Mouse (Mus musculus) embryo, embryonic 11 days (tissue): ENCODE data around the gene Plxna2.

Experiments
- DNase-seq: peaks from one replicate; pipeline ENCODE4 v3.0.0-alpha.2; 2015

Plxna2 gene

GRCm38 (mm10) chr1:194774754-194775153, 156.7 kb downstream of the Plxna2 start:
- DNase-seq = no peak

- DNase-seq = no peak
These were observed 157.8 kb downstream of the Plxna2 start for GRCm38 (mm10) chr1:194775656-194776374.

- DNase-seq = no peak
These were observed 158.7 kb downstream of the Plxna2 start for GRCm38 (mm10) chr1:194776510-194777244.

GRCm38 (mm10) chr1:194777608-194778007, 159.6 kb downstream of the Plxna2 start:
- no peak for DNase-seq

DNA sequence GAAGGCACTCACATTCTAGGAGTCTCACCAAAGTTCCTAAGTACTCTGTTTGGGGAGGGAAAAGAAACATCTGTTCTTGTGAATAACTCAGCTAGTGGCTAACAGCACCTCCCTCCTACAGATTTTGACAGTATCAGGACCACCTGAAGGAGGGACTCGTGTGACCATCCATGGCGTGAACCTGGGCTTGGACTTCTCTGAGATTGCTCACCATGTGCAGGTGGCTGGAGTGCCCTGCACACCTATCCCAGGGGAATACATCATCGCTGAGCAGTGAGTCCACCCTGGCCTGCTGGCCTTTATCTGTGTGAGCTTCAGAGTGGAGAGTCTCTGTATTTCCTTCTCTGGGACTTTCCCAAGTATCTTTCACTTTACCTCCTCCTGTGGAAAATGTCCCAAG, 162.4 kb downstream of the Plxna2 start:
- no peak for DNase-seq

DNA sequence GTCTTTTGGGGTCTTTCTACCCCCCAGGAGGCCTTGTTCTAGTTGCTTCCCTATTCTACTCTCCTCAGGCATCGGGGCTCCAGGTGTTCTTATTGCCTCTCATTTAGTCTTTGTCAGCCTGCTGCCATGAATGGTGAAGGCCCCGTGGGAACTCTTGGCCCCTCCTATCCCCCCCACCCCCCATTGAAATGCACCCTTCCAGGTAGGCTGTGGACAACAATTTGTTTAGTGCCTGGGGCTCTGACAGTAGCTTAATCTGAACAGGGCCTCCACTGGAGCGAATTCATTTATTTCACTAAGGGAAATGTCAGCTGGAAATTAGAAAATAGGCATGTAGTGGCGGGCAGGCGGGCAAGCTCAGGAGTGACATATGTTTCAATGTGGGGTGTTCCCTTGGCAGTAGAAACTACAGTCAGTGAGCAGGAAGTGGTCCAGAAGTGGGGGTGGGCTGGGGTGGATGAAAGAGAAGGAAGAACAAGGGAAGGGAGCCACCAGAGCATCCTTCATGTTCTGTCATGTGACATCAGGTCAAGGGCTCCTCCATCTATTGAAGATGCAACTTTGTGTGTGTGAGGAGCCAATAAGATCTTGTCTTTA, 162.9 kb downstream of the Plxna2 start:
- no peak for DNase-seq

- DNase-seq = no peak
These were observed 163.5 kb downstream of the Plxna2 start for GRCm38 (mm10) chr1:194781556-194781955.

GRCm38 (mm10) chr1:194782325-194782724, 164.3 kb downstream of the Plxna2 start:
- no peak for DNase-seq

DNA sequence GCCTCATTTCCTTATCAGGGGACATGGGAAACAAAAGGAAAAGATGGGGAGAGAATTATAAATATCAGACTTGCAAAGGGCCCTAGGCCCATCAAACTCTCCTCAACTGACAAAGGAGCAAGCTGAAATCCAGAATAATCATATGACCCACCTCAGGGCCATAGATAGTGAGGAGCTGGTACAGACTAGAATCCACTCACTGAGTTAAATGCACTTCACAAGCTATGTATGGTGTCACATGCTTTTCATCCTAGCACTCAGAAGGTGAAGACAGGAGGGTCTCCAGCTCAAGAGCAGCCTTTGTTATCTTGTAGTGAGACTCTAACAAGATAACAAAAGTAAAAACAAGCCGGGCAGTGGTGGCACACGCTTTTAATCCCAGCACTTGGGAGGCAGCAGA, 169.6 kb downstream of the Plxna2 start:
- no peak for DNase-seq

- peak; percentile 10 for DNase-seq
These were observed 175.4 kb downstream of the Plxna2 start for GRCm38 (mm10) chr1:194793226-194793924.

DNA sequence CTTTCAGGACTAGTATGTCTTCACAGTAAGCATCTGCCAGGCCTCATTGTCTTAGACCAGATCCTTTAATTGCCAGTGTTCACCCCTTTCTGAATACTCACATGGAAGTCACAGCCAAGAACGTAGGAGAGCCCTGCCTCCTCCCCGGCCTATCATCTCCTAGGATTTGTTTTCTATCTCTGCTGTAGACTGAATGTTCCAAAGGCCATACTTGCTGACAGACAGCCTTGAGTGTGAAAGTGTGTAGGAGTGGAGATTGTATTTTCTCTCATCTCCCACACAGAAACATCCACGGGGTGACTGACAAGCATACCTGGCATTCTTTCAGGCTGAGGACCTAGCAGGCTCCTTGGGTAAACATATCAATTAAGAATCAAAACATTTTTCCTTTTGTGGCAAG, 177.3 kb downstream of the Plxna2 start:
- no peak for DNase-seq

GRCm38 (mm10) chr1:194797843-194798242, 179.8 kb downstream of the Plxna2 start:
- no peak for DNase-seq

- DNase-seq = no peak
These were observed 180.5 kb downstream of the Plxna2 start for GRCm38 (mm10) chr1:194798511-194798910.

DNA sequence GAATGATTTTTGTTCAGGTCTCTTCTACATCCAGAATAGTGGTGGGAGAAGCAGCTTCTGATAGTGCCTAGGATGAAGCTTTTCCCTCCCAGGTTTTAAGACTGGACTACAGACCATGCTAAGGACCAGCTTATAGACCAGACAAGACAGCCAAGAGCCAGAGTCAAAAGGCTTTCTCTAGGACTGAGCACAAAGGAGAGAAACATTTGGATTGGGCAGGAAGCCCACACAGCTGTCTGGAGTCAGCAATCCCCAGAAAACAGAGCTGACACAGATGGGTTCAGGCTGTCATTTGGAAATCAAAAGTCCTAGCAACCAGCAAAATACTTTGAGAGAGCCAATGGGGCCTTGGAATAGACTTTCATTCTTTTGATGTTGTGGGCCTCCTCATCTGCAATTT, 190.2 kb downstream of the Plxna2 start:
- no peak for DNase-seq

- DNase-seq = no peak
These were observed 190.7 kb downstream of the Plxna2 start for GRCm38 (mm10) chr1:194808681-194809080.

GRCm38 (mm10) chr1:194809600-194809999, 191.6 kb downstream of the Plxna2 start:
- DNase-seq = no peak

GRCm38 (mm10) chr1:194814187-194814586, 196.2 kb downstream of the Plxna2 start:
- DNase-seq = no peak

DNA sequence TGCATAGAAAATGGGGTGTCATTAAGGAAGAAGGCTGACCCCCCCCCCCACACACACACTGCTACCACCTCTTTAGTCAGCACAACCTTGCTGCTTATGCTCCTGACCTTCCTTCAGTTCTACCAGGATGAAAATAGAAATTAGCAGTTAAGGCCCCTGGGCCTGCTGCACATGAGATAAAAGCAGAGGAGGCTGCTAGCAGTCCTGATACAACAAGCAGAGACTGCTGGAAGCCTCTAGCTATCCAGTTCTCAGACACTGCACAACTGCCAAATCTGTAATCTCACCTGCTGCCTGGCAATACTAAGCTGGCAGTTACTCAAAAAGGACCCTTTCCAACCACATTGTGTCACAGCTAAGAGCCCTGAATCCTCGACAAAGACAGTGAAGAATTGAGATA, 197.5 kb downstream of the Plxna2 start:
- no peak for DNase-seq

GRCm38 (mm10) chr1:194816913-194817312, 198.9 kb downstream of the Plxna2 start:
- peak; percentile 80 for DNase-seq

DNA sequence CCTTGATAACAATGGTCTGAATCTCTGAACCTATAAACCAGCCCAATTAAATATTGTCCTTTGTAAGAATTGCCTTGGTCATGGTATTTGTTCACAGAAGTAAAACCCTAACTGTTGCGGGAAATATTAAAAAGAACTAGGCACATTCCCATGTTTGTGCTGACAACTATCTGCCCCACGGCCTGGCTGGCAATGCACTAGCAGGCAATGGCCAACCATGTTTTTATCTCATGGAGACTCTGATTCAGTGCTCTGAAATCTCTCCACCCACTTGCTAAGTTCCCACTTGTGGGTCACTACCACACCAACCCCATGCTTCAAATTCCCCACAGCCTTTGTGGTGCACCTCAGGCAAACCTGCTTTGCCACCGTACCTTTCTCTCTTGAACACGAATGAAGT, 202.9 kb downstream of the Plxna2 start:
- no peak for DNase-seq

DNA sequence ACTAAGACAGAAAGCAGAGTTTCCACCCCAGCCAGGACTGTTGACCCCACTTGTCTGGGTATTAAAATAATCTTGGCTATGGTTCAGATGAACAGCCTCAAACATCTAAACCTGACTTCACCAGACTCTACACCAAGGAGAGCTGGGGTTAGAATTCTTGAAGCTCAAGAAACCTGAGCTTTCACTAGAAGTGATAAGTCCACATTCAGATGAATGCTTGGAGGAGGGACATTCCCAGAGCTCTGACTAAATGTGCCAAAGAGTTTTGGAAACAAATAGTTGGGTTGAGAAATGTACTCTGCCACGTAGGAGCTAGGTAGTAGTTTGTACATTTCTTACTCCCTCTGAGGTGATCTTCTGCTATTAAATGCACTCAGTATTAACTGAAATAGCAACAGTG, 203.7 kb downstream of the Plxna2 start:
- DNase-seq = no peak

DNA sequence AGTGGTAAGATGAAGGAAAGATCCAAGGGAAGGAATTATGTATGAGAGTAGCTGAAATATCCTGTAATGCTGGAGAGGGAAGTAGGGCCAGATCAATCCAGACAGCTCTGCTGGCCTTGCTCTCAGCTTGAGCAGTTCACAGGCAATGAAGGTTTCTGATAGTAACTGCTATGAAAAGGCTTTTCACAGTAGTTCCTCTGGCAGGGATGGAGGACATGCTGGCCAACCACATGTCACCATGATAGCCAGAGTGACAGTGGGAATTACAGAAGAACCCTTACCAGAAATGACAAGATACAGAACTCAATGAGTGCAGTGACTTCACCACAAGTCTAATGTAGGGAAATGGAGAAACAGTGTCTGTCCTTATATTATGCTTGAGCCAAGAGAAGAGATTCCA, 210.3 kb downstream of the Plxna2 start:
- no peak for DNase-seq

DNA sequence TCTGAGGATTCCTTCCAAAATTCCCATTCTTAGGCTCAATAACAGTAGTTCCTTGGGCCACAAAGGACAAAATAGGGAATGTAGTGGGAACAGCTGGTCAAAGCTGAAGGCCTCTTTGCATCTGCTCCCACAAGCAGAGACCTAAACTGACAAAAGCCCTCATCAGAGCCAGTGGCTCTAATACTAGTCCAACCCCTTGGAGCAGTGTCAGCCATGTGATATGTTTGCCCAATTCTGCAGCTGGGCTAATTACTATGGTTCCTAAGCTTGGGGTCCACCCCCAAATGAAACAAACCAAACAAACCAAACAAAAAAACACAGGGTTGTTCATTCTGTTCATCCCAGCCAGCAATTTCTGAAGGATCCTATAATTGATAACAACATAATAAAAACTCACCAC, 217.2 kb downstream of the Plxna2 start:
- no peak for DNase-seq

DNA sequence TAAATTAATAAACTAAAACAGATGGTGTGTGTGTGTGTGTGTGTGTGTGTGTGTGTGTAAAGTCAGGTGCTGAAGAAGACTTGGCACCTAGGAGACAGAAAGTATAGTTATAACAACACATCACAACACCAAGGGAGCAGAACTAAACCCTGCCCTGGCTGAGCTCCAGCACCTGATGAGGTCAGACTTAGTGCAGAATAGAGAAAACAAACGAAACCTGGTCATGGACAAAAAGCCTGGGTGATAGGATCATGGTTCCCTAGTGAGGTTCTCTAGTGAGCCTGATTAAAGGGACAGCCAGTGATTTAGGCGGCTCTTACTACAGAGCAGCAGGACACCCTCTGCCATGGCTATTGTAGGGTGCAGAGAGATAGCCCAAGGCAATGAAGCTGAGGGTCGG, 218.2 kb downstream of the Plxna2 start:
- DNase-seq = no peak
